Mouse (Mus musculus) ES-E14 (cell line): Measurements from ENCODE around the gene Selenof. TPM values are rescaled to one million over a fixed set of nuclear protein-coding genes. Genes with fewer than 3 reads are reported as not detected.

ENCODE experiments used
- DNase-seq: peaks from one replicate; pipeline ENCODE4 v3.0.0-alpha.2; 2013; ENCODE audit warnings: low read depth, low spot score
- H3K27ac ChIP-seq: 2 replicates; pipeline ENCODE4 v1.5.1; 2012; ENCODE audit warnings: low read depth, mild to moderate bottlenecking, low read length, moderate library complexity, mixed read lengths; ENCODE audit not compliant: poor library complexity, insufficient read depth, severe bottlenecking
- H3K36me3 ChIP-seq: 2 replicates; pipeline ENCODE4 v1.6.1; 2012; ENCODE audit warnings: mild to moderate bottlenecking, low read length, moderate library complexity, mixed read lengths; ENCODE audit not compliant: control insufficient read depth, poor library complexity, insufficient read depth, severe bottlenecking
- H3K4me1 ChIP-seq, 2 experiments: fragments of 150-350 bp in 1 of 2; sonication (generic) in 1 of 2; 2 replicates each; pipeline ENCODE4 v1.6.1; 2012; ENCODE audit warnings: low read length in 2 of 2, mild to moderate bottlenecking in 1 of 2, mixed read lengths in 1 of 2; ENCODE audit not compliant: control insufficient read depth in 2 of 2, insufficient read depth in 2 of 2, poor library complexity in 1 of 2
- H3K4me3 ChIP-seq, 2 experiments: fragments of 150-350 bp in 1 of 2; sonication (generic) in 1 of 2; 2 replicates each; pipeline ENCODE4 v1.5.1; 2012; ENCODE audit warnings: low read length in 2 of 2, low read depth in 1 of 2, mild to moderate bottlenecking in 1 of 2, mixed read lengths in 1 of 2; ENCODE audit not compliant: insufficient read depth in 1 of 2, poor library complexity in 1 of 2, severe bottlenecking in 1 of 2
- H3K9ac ChIP-seq: 2 replicates; pipeline ENCODE4 v1.6.1; 2012; ENCODE audit warnings: low read depth, mild to moderate bottlenecking, low read length, mixed read lengths; ENCODE audit not compliant: poor library complexity, insufficient read depth, severe bottlenecking
- H3K9me3 ChIP-seq: fragments of 150-350 bp; sonication (generic); 2 replicates; pipeline ENCODE4 v1.6.1; 2012; ENCODE audit warnings: low read depth, mild to moderate bottlenecking, low read length; ENCODE audit not compliant: control insufficient read depth, insufficient read depth
- CHD2 ChIP-seq: IDR thresholded peaks from 2 replicates; pipeline ENCODE4 v1.6.1; 2014; ENCODE audit warnings: mild to moderate bottlenecking, low read depth, low read length, inconsistent platforms
- HCFC1 ChIP-seq: IDR thresholded peaks from 2 replicates; pipeline ENCODE4 v1.6.1; 2012; ENCODE audit warnings: low read length, inconsistent platforms, borderline replicate concordance; ENCODE audit not compliant: insufficient read depth
- MAFK ChIP-seq: IDR thresholded peaks from 2 replicates; pipeline ENCODE4 v1.6.1; 2014; ENCODE audit warnings: mild to moderate bottlenecking, low read depth, low read length, inconsistent platforms; ENCODE audit not compliant: insufficient read depth
- ZC3H11A ChIP-seq: IDR thresholded peaks from 2 replicates; pipeline ENCODE4 v1.6.1; 2012; ENCODE audit warnings: low read depth, mild to moderate bottlenecking, inconsistent platforms, low read length, borderline replicate concordance
- ZNF384 ChIP-seq: IDR thresholded peaks from 2 replicates; pipeline ENCODE4 v1.6.1; 2012; ENCODE audit warnings: low read depth, low read length, inconsistent platforms
- in situ Hi-C, 2 experiments: fragments of 600-800 bp; cut with MboI; formaldehyde crosslinking; loops; one replicate each; pipeline ENCODE4 v1.15.1; 2025; ENCODE audit warnings: low sequenced_read_pairs in 2 of 2, inconsistent platforms in 1 of 2; ENCODE audit not compliant: unreplicated experiment in 2 of 2
- total RNA-seq: library from RNA; depleted of rRNA; stranded (reverse); fragments of 300-350 nt; gene quantifications from 2 replicates; pipeline ENCODE4 v1.2.3, GENCODE M21; 2012

Gene Selenof
- total RNA-seq, 1 experiment: 513 TPM

- no peak for DNase-seq
- Histone ChIP-seq H3K9me3 (peaks cover 9% of the 10 kb centered on the region), H3K36me3 (no peaks in the 10 kb centered on the region), H3K4me1 (no peaks in the 10 kb centered on the region), H3K27ac (no peak overlapping the region), H3K9ac (no peak overlapping the region), H3K4me3 (no peak overlapping the region)
- in situ Hi-C loops: no loop called here
- TF ChIP-seq HCFC1 (no peak), ZC3H11A (no peak), CHD2 (no peak), MAFK (no peak), ZNF384 (no peak)
Observed at GRCm38 (mm10) chr3:144625691-144626090, 55.6 kb downstream of the Selenof start.

- H3K9me3 ChIP-seq: peaks cover 5% of the 10 kb centered on the region; the same call in 1 of the 2 replicates
- H3K36me3 ChIP-seq: no peaks in the 10 kb centered on the region
- H3K27ac ChIP-seq: no peak overlapping the region
- H3K4me3 ChIP-seq: no peak overlapping the region
- in situ Hi-C loops: no loop called here
- H3K9ac ChIP-seq: no peak overlapping the region
- TF ChIP-seq HCFC1: no peak
- TF ChIP-seq MAFK: no peak
- no peak for TF ChIP-seq ZC3H11A
- TF ChIP-seq CHD2: no peak
- TF ChIP-seq ZNF384: no peak
- no peaks in the 10 kb centered on the region for H3K4me1 ChIP-seq
- DNase-seq: no peak
Observed at GRCm38 (mm10) chr3:144628005-144628914, 58.2 kb downstream of the Selenof start.

- Histone ChIP-seq H3K27ac (no peak overlapping the region), H3K9ac (no peak overlapping the region), H3K4me1 (no peaks in the 10 kb centered on the region), H3K36me3 (no peaks in the 10 kb centered on the region), H3K9me3 (0 out of 2 replicates have a peak, but pooled peaks cover 1% of the 10 kb centered on the region), H3K4me3 (no peak overlapping the region)
- TF ChIP-seq ZC3H11A: no peak
- no peak for TF ChIP-seq ZNF384
- no peak for DNase-seq
- in situ Hi-C loops: no loop called here
Observed at GRCm38 (mm10) chr3:144628915-144629230, 58.8 kb downstream of the Selenof start.

- Histone ChIP-seq H3K4me1 (no peaks in the 10 kb centered on the region), H3K27ac (no peak overlapping the region), H3K4me3 (no peak overlapping the region), H3K9me3 (no peaks in the 10 kb centered on the region), H3K9ac (no peak overlapping the region), H3K36me3 (no peaks in the 10 kb centered on the region)
- no peak for TF ChIP-seq ZC3H11A
- no peak for TF ChIP-seq HCFC1
- TF ChIP-seq ZNF384: no peak
- DNase-seq: no peak
- in situ Hi-C loops: no loop called here
Observed at GRCm38 (mm10) chr3:144635236-144635635, 65.1 kb downstream of the Selenof start.

- Histone ChIP-seq H3K27ac (no peak overlapping the region), H3K36me3 (no peaks in the 10 kb centered on the region), H3K4me3 (no peak overlapping the region), H3K4me1 (no peaks in the 10 kb centered on the region), H3K9ac (no peak overlapping the region), H3K9me3 (no peaks in the 10 kb centered on the region)
- TF ChIP-seq ZC3H11A (no peak), MAFK (no peak), ZNF384 (no peak), HCFC1 (no peak), CHD2 (no peak)
- in situ Hi-C loops: no loop called here
- no peak for DNase-seq
Observed at GRCm38 (mm10) chr3:144638110-144638509, 68.0 kb downstream of the Selenof start.
